Mouse (Mus musculus) neural tube, embryonic 14.5 days (tissue): Measurements from ENCODE around the gene Sptlc3. TPM values are rescaled to one million over a fixed set of nuclear protein-coding genes. Genes with fewer than 3 reads are reported as not detected.

Source experiments
- ATAC-seq: fragments of 200-750 bp; cut with Nextera tagmentation; 2 replicates; pipeline ENCODE4 v1.8.0; 2017; ENCODE audit warnings: low read depth, mild to moderate bottlenecking, moderate TSS enrichment, moderate library complexity
- H3K27ac ChIP-seq: fragments of 300-500 bp; sonication (generic); 2 replicates; pipeline ENCODE4 v1.5.1; 2014; ENCODE audit warnings: low read depth, mild to moderate bottlenecking, control low read depth, low read length, moderate library complexity, mixed read lengths
- H3K27me3 ChIP-seq: fragments of 300-500 bp; sonication (generic); 2 replicates; pipeline ENCODE4 v1.6.1; 2014; ENCODE audit warnings: low read length; ENCODE audit not compliant: control insufficient read depth, insufficient read depth
- H3K36me3 ChIP-seq: fragments of 300-500 bp; sonication (generic); 2 replicates; pipeline ENCODE4 v1.6.1; 2014; ENCODE audit warnings: low read length, mixed read lengths; ENCODE audit not compliant: control insufficient read depth, insufficient read depth
- H3K4me1 ChIP-seq: fragments of 300-500 bp; sonication (generic); 2 replicates; pipeline ENCODE4 v1.6.1; 2014; ENCODE audit warnings: low read length; ENCODE audit not compliant: control insufficient read depth, insufficient read depth
- H3K4me2 ChIP-seq: fragments of 300-500 bp; sonication (generic); 2 replicates; pipeline ENCODE4 v1.6.1; 2014; ENCODE audit warnings: mild to moderate bottlenecking, low read depth, low read length, control low read depth
- H3K4me3 ChIP-seq: fragments of 300-500 bp; sonication (generic); 2 replicates; pipeline ENCODE4 v1.5.1; 2014; ENCODE audit warnings: low read depth, low read length, control low read depth, mixed read lengths
- H3K9ac ChIP-seq: fragments of 300-500 bp; sonication (generic); replicated peaks from 2 replicates; pipeline ENCODE4 v1.6.1; 2014; ENCODE audit warnings: low read depth, mild to moderate bottlenecking, control low read depth, low read length, mixed read lengths
- H3K9me3 ChIP-seq: fragments of 300-500 bp; sonication (generic); 2 replicates; pipeline ENCODE4 v1.6.1; 2016; ENCODE audit warnings: low read length; ENCODE audit not compliant: control insufficient read depth
- WGBS: fragments of 180-500 bp; shearing (Covaris S2); extraction: QIAGEN DNeasy Blood & Tissue Kit; methylation state at CpG from one replicate; pipeline ENCODE4 v1.1.7; 2014; 5-methylcytosine and 5-hydroxymethylcytosine counted together
- polyA plus RNA-seq: library from polyadenylated mRNA; unstranded; fragments of >200 nt; fragmentation: Nextera tagmentation; extraction: Ambion mirVana; gene quantifications from 2 replicates; pipeline ENCODE4 v1.2.1, GENCODE M21; 2014

The Sptlc3 gene
- polyA plus RNA-seq, 1 experiment from 2014 or later, result 0.23 TPM

GRCm38 (mm10) chr2:139590888-139591698, 97.4 kb downstream of the Sptlc3 start:
- WGBS, result 43% methylated on average over 10 of the region's 10 CpGs
- Histone ChIP-seq H3K4me3 (no peak overlapping the region), H3K27ac (no peak overlapping the region), H3K9me3 (no peaks in the 10 kb centered on the region), H3K27me3 (no peaks in the 10 kb centered on the region), H3K36me3 (no peaks in the 10 kb centered on the region), H3K4me1 (no peaks in the 10 kb centered on the region), H3K9ac (no peak overlapping the region), H3K4me2 (no peak overlapping the region)
- ATAC-seq, result peak; percentile 89

DNA sequence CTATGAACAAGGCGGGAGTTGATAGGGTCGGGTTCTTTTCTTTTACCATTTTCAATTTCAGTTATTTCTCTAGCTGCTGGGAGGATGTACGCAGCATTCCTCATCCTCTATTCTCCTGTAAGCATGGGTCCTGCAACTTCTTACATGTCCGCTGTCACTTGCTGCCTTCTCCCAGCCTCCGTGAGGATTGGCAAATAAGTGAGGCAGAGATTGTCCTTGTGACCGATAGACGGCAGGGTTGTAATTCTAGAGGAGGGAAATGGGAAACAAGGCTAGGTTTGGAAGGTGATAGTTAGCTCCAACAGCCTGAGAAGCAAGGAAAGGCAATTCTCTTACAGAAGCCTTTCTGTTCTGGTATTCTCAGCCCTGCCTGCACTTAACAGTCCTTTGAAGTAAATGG, 98.4 kb downstream of the Sptlc3 start:
- no peak for ATAC-seq
- Histone ChIP-seq H3K9me3 (no peaks in the 10 kb centered on the region), H3K27me3 (no peaks in the 10 kb centered on the region), H3K4me2 (no peak overlapping the region), H3K4me1 (no peaks in the 10 kb centered on the region), H3K36me3 (no peaks in the 10 kb centered on the region), H3K27ac (no peak overlapping the region), H3K9ac (no peak overlapping the region), H3K4me3 (no peak overlapping the region)
- 83% methylated on average over 7 of the region's 7 CpGs for WGBS

DNA sequence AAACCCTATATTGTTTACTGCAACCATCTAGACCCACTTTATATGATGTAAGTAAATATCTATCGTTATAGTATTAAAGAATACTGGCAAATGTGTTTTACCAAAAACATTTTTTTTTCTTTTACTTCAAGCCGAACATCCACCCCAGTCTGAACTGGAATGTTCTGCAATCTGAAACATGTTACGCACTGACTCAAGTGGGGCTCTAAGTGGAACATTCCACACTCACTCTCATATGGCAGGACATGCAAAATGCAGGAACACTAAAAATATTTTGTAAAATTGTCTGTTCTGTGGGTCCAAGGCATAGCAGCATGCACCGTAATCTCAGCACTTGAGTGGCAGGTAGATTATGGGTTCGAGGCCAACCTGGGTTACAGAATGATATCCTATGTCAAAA, 103.5 kb downstream of the Sptlc3 start:
- no peak for ATAC-seq
- WGBS, result 97% methylated on average over 5 of the region's 5 CpGs
- Histone ChIP-seq H3K27ac (no peak overlapping the region), H3K27me3 (no peaks in the 10 kb centered on the region), H3K4me2 (no peak overlapping the region), H3K9me3 (no peaks in the 10 kb centered on the region), H3K9ac (no peak overlapping the region), H3K4me3 (no peak overlapping the region), H3K36me3 (no peaks in the 10 kb centered on the region), H3K4me1 (no peaks in the 10 kb centered on the region)

GRCm38 (mm10) chr2:139601543-139602194, 108.0 kb downstream of the Sptlc3 start:
- Histone ChIP-seq H3K36me3 (no peaks in the 10 kb centered on the region), H3K4me1 (no peaks in the 10 kb centered on the region), H3K27me3 (no peaks in the 10 kb centered on the region), H3K9ac (no peak overlapping the region), H3K4me3 (no peak overlapping the region), H3K27ac (no peak overlapping the region), H3K9me3 (no peaks in the 10 kb centered on the region), H3K4me2 (no peak overlapping the region)
- 7% methylated on average over 7 of the region's 7 CpGs for WGBS
- ATAC-seq, result peak; percentile 89

DNA sequence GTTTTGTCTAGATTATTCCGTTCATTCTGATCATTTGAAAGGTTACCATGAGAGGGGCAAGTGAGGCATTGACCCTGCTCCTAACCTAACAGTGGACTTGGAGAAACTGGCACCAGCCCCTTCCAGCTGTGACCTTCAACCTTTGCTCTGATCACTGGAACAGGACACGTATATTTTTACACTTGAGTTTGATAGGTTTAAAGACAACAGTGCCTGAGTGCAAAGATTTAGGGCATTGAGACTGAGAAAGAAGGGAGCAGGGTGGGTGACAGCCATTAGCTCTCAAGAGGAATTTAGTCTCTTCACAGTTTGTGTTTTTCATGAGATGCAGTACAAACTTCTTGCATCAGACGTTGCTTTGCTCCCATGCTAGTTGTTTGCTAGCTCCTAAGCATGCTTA, 114.5 kb downstream of the Sptlc3 start:
- Histone ChIP-seq H3K4me3 (no peak overlapping the region), H3K36me3 (no peaks in the 10 kb centered on the region), H3K9ac (no peak overlapping the region), H3K9me3 (no peaks in the 10 kb centered on the region), H3K27ac (no peak overlapping the region), H3K27me3 (no peaks in the 10 kb centered on the region), H3K4me1 (peaks cover 16% of the 10 kb centered on the region; the same call in 1 of the 2 replicates), H3K4me2 (no peak overlapping the region)
- ATAC-seq, result no peak
- WGBS, result 23% methylated on average over 3 of the region's 3 CpGs

DNA sequence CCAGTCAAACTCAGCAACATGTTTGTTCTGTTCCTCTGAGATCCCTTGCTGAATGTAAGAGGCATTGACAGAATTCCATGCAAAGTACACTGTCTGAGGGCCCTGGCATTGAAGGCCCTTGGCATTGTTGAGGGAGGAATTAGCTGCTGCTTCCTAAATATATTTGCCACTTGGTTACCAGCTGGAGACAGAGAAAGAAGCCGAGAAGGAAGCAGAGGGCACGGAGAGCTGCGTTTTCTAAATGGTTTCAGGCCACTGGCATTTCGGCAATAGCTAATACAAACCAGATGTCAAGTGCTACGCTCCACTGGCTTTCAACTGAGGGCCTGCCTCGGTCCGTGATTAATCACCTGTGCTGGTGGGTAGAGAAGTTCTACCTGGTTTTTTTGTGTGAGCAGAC, 115.1 kb downstream of the Sptlc3 start:
- no peaks in the 10 kb centered on the region for H3K36me3 ChIP-seq
- peak overlapping the region; percentile 1; the same call in 1 of the 2 replicates for H3K4me2 ChIP-seq
- H3K27me3 ChIP-seq, result no peaks in the 10 kb centered on the region
- no peak overlapping the region for H3K4me3 ChIP-seq
- peaks cover 16% of the 10 kb centered on the region; the same call in 1 of the 2 replicates for H3K4me1 ChIP-seq
- 2% methylated on average over 7 of the region's 7 CpGs for WGBS
- H3K9me3 ChIP-seq, result no peaks in the 10 kb centered on the region
- H3K9ac ChIP-seq, result no peak overlapping the region
- H3K27ac ChIP-seq, result no peak overlapping the region
- ATAC-seq, result peak; percentile 44; the same call in 1 of the 2 replicates

GRCm38 (mm10) chr2:139609231-139609630, 115.5 kb downstream of the Sptlc3 start:
- WGBS, result 25% methylated on average over 7 of the region's 7 CpGs
- Histone ChIP-seq H3K4me1 (peaks cover 16% of the 10 kb centered on the region; the same call in 1 of the 2 replicates), H3K27me3 (no peaks in the 10 kb centered on the region), H3K9me3 (no peaks in the 10 kb centered on the region), H3K4me2 (peak overlapping the region; percentile 21), H3K9ac (no peak overlapping the region), H3K36me3 (no peaks in the 10 kb centered on the region), H3K4me3 (no peak overlapping the region), H3K27ac (no peak overlapping the region)
- ATAC-seq, result no peak

- Histone ChIP-seq H3K4me2 (peak overlapping the region; percentile 21), H3K36me3 (no peaks in the 10 kb centered on the region), H3K4me1 (peaks cover 16% of the 10 kb centered on the region; the same call in 1 of the 2 replicates), H3K27me3 (no peaks in the 10 kb centered on the region), H3K4me3 (no peak overlapping the region), H3K27ac (no peak overlapping the region), H3K9me3 (no peaks in the 10 kb centered on the region), H3K9ac (no peak overlapping the region)
- WGBS, result 22% methylated on average over 8 of the region's 8 CpGs
- peak; percentile 39 for ATAC-seq
These were observed 116.1 kb downstream of the Sptlc3 start for GRCm38 (mm10) chr2:139609662-139610291.
